In the genomic region with DNA sequence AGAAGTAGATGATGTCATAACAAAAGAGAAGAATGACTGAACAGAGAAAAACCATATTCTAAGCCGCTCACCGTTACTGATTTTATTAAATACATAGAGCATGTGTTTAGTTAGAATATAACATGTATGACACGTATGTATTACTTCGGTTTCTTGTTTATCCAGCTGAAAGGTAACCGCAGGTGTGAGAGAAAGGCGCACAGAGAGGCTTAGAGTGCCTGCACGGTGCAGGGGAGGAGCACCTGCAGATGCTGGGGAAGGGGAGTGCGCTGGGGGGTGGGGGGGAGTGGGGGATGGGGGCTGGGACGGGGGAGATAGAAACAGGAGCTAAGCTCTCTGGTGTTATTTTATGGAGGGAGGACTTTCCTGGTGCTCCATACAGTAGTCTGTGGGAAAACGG, we compare ENCODE assay signal across 9 mouse cellular contexts.
DNase-seq lines count a peak whose midpoint lies in the region; ATAC-seq lines count a peak whose summit lies in the region.
"Had no signal": no experiment of that assay in that cellular context is flagged by ENCODE, and none has a peak within 500 bp of the region (broad histone marks: within the 10 kb centered on the region; RNA-seq: fewer than 3 reads in every experiment).

No protein-coding gene starts in this region.

- WGBS in kidney, embryonic 14.5 days, result 21% methylated on average over 10 of the region's 10 CpGs
- 14% methylated on average over 10 of the region's 10 CpGs for WGBS in forebrain, embryonic 11.5 days
- WGBS in intestine, embryonic 15.5 days, result 18% methylated on average over 10 of the region's 10 CpGs
- 19% methylated on average over 10 of the region's 10 CpGs for WGBS in neural tube, embryonic 13.5 days

- ATAC-seq in kidney, embryonic 14.5 days (ENCODE audit: low FRiP score, low TSS enrichment), result 0 out of 2 replicates have a peak, but pooled peaks have one; percentile 26
- peak; percentile 34 for ATAC-seq in forebrain, embryonic 11.5 days (replicated peaks; ENCODE audit: low FRiP score)
- ATAC-seq in intestine, embryonic 15.5 days, result no peak
- ATAC-seq in neural tube, embryonic 13.5 days (ENCODE audit: low read depth), result peak; percentile 55; the same call in 1 of the 2 replicates

- H3K4me3 ChIP-seq in kidney, embryonic 14.5 days (ENCODE audit: low read length), result no peak overlapping the region
- H3K4me3 ChIP-seq in forebrain, embryonic 11.5 days (ENCODE audit: low read depth, low read length), result peak overlapping the region; percentile 17; the same call in 1 of the 2 replicates
- no peak overlapping the region for H3K4me3 ChIP-seq in intestine, embryonic 15.5 days (replicated peaks)
- H3K4me3 ChIP-seq in neural tube, embryonic 13.5 days, result peak overlapping the region; percentile 35

- peaks cover 11% of the 10 kb centered on the region for H3K4me1 ChIP-seq in kidney, embryonic 14.5 days (ENCODE audit: control insufficient read depth, insufficient read depth, low read length)
- peaks cover 3% of the 10 kb centered on the region; the same call in 1 of the 2 replicates for H3K4me1 ChIP-seq in forebrain, embryonic 11.5 days (replicated peaks; ENCODE audit: control insufficient read depth, insufficient read depth, low read length)
- no peaks in the 10 kb centered on the region for H3K4me1 ChIP-seq in intestine, embryonic 15.5 days (replicated peaks)
- H3K4me1 ChIP-seq in neural tube, embryonic 13.5 days (replicated peaks), result peaks cover 21% of the 10 kb centered on the region

- H3K4me2 ChIP-seq in kidney, embryonic 14.5 days (replicated peaks; ENCODE audit: low read depth, low read length), result peak overlapping the region; percentile 51
- peak overlapping the region; percentile 56 for H3K4me2 ChIP-seq in forebrain, embryonic 11.5 days (ENCODE audit: low read depth, low read length, severe bottlenecking)
- H3K4me2 ChIP-seq in intestine, embryonic 15.5 days (replicated peaks), result peak overlapping the region; percentile 30; the same call in 1 of the 2 replicates
- H3K4me2 ChIP-seq in neural tube, embryonic 13.5 days, result peak overlapping the region; percentile 66

- intact Hi-C loops in left cerebral cortex, postnatal 4 days (cut with DNase I), result no loop called here

- no peak overlapping the region for H3K9ac ChIP-seq in kidney, embryonic 14.5 days (ENCODE audit: low read depth, low read length)
- H3K9ac ChIP-seq in forebrain, embryonic 11.5 days (ENCODE audit: low read length), result no peak overlapping the region
- no peak overlapping the region for H3K9ac ChIP-seq in intestine, embryonic 15.5 days
- peak overlapping the region; percentile 56 for H3K9ac ChIP-seq in neural tube, embryonic 13.5 days

- no peak overlapping the region for H3K27ac ChIP-seq in kidney, embryonic 14.5 days (ENCODE audit: low read depth, low read length)
- no peak overlapping the region for H3K27ac ChIP-seq in forebrain, embryonic 11.5 days (ENCODE audit: low read depth, low read length)
- no peak overlapping the region for H3K27ac ChIP-seq in intestine, embryonic 15.5 days
- H3K27ac ChIP-seq in neural tube, embryonic 13.5 days (replicated peaks), result no peak overlapping the region

- no peak for DNase-seq in kidney, adult 9 months
- DNase-seq in forebrain, embryonic 11.5 days (ENCODE audit: low spot score), result no peak
- DNase-seq in left cerebral cortex, postnatal 4 days, result no peak
- DNase-seq in Muller cell, postnatal 12 days (ENCODE audit: inconsistent ontology term), result no peak
- DNase-seq in spleen, postnatal 14 days (ENCODE audit: low spot score in 2 of 2), result no peak
- DNase-seq: kidney, adult 18-20 months had no signal

- H3K9me3 ChIP-seq in kidney, embryonic 14.5 days (ENCODE audit: control insufficient read depth, low read length), result no peaks in the 10 kb centered on the region
- no peaks in the 10 kb centered on the region for H3K9me3 ChIP-seq in forebrain, embryonic 11.5 days (ENCODE audit: control insufficient read depth, low read length)
- no peaks in the 10 kb centered on the region for H3K9me3 ChIP-seq in intestine, embryonic 15.5 days
- no peaks in the 10 kb centered on the region for H3K9me3 ChIP-seq in neural tube, embryonic 13.5 days

- no peaks in the 10 kb centered on the region for H3K36me3 ChIP-seq in kidney, embryonic 14.5 days (ENCODE audit: control insufficient read depth, insufficient read depth, low read length)
- no peaks in the 10 kb centered on the region for H3K36me3 ChIP-seq in forebrain, embryonic 11.5 days (ENCODE audit: control insufficient read depth, insufficient read depth, low read length)
- peaks cover 3% of the 10 kb centered on the region; the same call in 1 of the 2 replicates for H3K36me3 ChIP-seq in intestine, embryonic 15.5 days
- H3K36me3 ChIP-seq in neural tube, embryonic 13.5 days, result no peaks in the 10 kb centered on the region

- peaks cover 9% of the 10 kb centered on the region for H3K27me3 ChIP-seq in kidney, embryonic 14.5 days (ENCODE audit: control insufficient read depth, insufficient read depth, low read length)
- peaks cover 5% of the 10 kb centered on the region; the same call in 1 of the 2 replicates for H3K27me3 ChIP-seq in forebrain, embryonic 11.5 days (ENCODE audit: control insufficient read depth, insufficient read depth, low read length)
- H3K27me3 ChIP-seq in intestine, embryonic 15.5 days (replicated peaks), result peaks cover 4% of the 10 kb centered on the region; the same call in 1 of the 2 replicates
- H3K27me3 ChIP-seq in neural tube, embryonic 13.5 days, result peaks cover 12% of the 10 kb centered on the region; the same call in 1 of the 2 replicates

Comparison
In these comparisons a context has a peak if more than half of its experiments do, and no peak if none do; other contexts are left out.
1. H3K4me3 ChIP-seq: peak in forebrain, embryonic 11.5 days (single experiment) and neural tube, embryonic 13.5 days (single experiment); none in kidney, embryonic 14.5 days (single experiment) and intestine, embryonic 15.5 days (single experiment).
2. Peak in every context shown above with its lines, with median percentiles within 50 percentile points of each other: H3K4me2 ChIP-seq.